Mouse (Mus musculus) ES-E14 (cell line): ENCODE data around the gene Gm9945.

ENCODE experiments used
- CHD2 ChIP-seq: IDR thresholded peaks from 2 replicates; pipeline ENCODE4 v1.6.1; 2014; ENCODE audit warnings: mild to moderate bottlenecking, low read depth, low read length, inconsistent platforms
- HCFC1 ChIP-seq: IDR thresholded peaks from 2 replicates; pipeline ENCODE4 v1.6.1; 2012; ENCODE audit warnings: low read length, inconsistent platforms, borderline replicate concordance; ENCODE audit not compliant: insufficient read depth
- MAFK ChIP-seq: IDR thresholded peaks from 2 replicates; pipeline ENCODE4 v1.6.1; 2014; ENCODE audit warnings: mild to moderate bottlenecking, low read depth, low read length, inconsistent platforms; ENCODE audit not compliant: insufficient read depth
- ZC3H11A ChIP-seq: IDR thresholded peaks from 2 replicates; pipeline ENCODE4 v1.6.1; 2012; ENCODE audit warnings: low read depth, mild to moderate bottlenecking, inconsistent platforms, low read length, borderline replicate concordance
- ZNF384 ChIP-seq: IDR thresholded peaks from 2 replicates; pipeline ENCODE4 v1.6.1; 2012; ENCODE audit warnings: low read depth, low read length, inconsistent platforms

DNA sequence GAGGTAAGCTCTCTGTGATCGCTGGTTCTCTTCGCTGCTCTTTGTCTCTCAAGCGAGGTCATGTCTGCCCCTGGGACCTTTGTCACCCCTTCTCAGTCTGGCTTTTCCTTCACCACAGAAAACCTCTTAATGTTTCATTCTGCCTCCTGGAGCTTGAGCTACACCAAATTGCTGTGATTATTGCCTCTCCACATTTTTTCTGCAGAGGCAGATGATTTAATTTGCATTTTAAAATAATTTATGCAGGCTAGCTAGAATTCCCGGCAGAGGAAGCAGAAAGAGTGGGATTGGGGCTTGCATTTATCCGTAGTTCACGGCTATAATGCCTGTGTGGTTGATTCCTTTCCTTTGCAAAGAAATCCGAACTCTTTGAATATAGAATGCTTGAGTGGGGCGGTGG is 4.3 kb upstream of the Gm9945 start:
- TF ChIP-seq CHD2 = no peak
- no peak for TF ChIP-seq MAFK
- TF ChIP-seq HCFC1 = no peak
- no peak for TF ChIP-seq ZNF384
- no peak for TF ChIP-seq ZC3H11A
